Mouse (Mus musculus) lung, embryonic 16.5 days (tissue): ENCODE results near the gene Gmds. TPM values are rescaled to one million over a fixed set of nuclear protein-coding genes. Genes with fewer than 3 reads are reported as not detected.

Source experiments
- ATAC-seq: fragments of 200-750 bp; cut with Nextera tagmentation; 2 replicates; pipeline ENCODE4 v1.8.0; 2017; ENCODE audit warnings: low read depth, mild to moderate bottlenecking, moderate library complexity
- H3K27ac ChIP-seq: fragments of 300-500 bp; sonication (generic); 2 replicates; pipeline ENCODE4 v1.5.1; 2014; ENCODE audit warnings: mild to moderate bottlenecking, control low read depth, low read length
- H3K27me3 ChIP-seq: fragments of 300-500 bp; sonication (generic); 2 replicates; pipeline ENCODE4 v1.6.1; 2014; ENCODE audit warnings: low read depth, low read length, mixed read lengths; ENCODE audit not compliant: control insufficient read depth, insufficient read depth
- H3K36me3 ChIP-seq: fragments of 300-500 bp; sonication (generic); 2 replicates; pipeline ENCODE4 v1.6.1; 2014; ENCODE audit warnings: low read length; ENCODE audit not compliant: control insufficient read depth, insufficient read depth
- H3K4me1 ChIP-seq: fragments of 300-500 bp; sonication (generic); replicated peaks from 2 replicates; pipeline ENCODE4 v1.6.1; 2014; ENCODE audit warnings: low read length, mixed read lengths; ENCODE audit not compliant: control insufficient read depth, insufficient read depth
- H3K4me2 ChIP-seq: fragments of 300-500 bp; sonication (generic); 2 replicates; pipeline ENCODE4 v1.6.1; 2014; ENCODE audit warnings: low read depth, low read length, control low read depth
- H3K4me3 ChIP-seq: fragments of 300-500 bp; sonication (generic); 2 replicates; pipeline ENCODE4 v1.5.1; 2014; ENCODE audit warnings: mild to moderate bottlenecking, low read length, control low read depth
- H3K9ac ChIP-seq: fragments of 300-500 bp; sonication (generic); 2 replicates; pipeline ENCODE4 v1.6.1; 2014; ENCODE audit warnings: low read length, control low read depth
- H3K9me3 ChIP-seq: fragments of 300-500 bp; sonication (generic); 2 replicates; pipeline ENCODE4 v1.6.1; 2016; ENCODE audit warnings: low read length; ENCODE audit not compliant: control insufficient read depth
- WGBS: fragments of 180-500 bp; shearing (Covaris S2); extraction: QIAGEN DNeasy Blood & Tissue Kit; methylation state at CpG from one replicate; pipeline ENCODE4 v1.1.7; 2014; 5-methylcytosine and 5-hydroxymethylcytosine counted together
- polyA plus RNA-seq: library from polyadenylated mRNA; unstranded; fragments of >200 nt; fragmentation: Nextera tagmentation; extraction: Ambion mirVana; gene quantifications from 2 replicates; pipeline ENCODE4 v1.2.1, GENCODE M21; 2015

Gene Gmds
- polyA plus RNA-seq, 1 experiment from 2014 or later = 20.8 TPM

DNA sequence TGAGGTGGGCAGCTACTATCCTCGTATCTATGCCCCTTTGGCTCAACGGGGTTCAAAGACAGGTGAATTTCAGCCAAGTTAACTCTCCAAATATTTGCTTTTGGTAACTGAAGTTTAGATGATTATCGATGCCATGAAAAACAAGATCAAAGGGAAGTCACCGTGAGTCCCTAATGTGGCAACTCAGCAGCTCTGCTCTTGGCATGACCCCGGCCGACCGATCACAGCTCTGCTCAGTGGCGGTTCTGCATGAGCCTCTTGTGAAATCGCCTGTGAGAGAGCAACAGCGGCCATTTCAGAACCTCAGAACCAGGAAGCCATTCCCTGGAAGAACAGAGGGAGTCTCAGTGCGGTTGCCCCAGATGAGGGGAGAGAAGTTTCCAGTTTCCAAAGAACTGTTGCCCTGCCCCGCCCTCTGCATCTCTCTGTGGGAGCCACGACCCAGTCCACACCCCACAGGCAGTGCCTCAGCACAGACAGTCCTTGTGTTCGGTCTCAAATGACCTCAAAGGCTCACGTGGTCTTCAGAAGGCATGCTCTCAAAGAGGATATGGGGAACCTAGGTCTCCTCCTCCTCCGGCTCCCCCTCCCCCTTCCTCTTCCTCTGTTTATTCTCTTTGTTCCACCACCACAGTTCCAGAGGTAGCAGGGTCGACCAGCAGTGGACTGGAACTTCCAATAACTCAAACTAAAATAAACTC is 559.1 kb downstream of the Gmds start:
- Histone ChIP-seq H3K4me1 (no peaks in the 10 kb centered on the region), H3K27ac (no peak overlapping the region), H3K36me3 (no peaks in the 10 kb centered on the region), H3K9me3 (no peaks in the 10 kb centered on the region), H3K4me2 (no peak overlapping the region; the same call in 1 of the 2 replicates), H3K4me3 (no peak overlapping the region), H3K9ac (no peak overlapping the region), H3K27me3 (no peaks in the 10 kb centered on the region)
- 35% methylated on average over 17 of the region's 17 CpGs for WGBS
- ATAC-seq = peak; percentile 28; the same call in 1 of the 2 replicates

DNA sequence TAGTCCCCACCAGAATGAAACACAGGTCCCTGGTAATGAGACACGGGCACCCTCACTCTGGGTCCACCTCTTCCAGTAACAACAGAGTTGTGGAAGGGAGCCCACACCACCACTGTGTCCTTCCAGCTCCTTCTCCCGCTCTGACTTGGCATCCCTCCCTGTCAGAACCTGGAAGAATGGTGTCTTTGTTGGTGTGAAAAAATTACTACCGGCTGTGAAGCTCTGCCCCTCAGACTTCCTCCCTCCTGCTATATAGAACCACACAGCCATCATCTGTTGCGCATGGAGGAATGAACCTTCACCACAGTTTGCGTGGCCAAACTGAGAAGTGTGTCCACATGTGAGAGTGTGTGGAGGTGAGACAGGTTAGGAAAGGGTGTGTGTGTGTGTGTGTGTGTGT is 562.8 kb downstream of the Gmds start:
- no peak for ATAC-seq
- Histone ChIP-seq H3K9ac (no peak overlapping the region), H3K4me3 (no peak overlapping the region), H3K4me2 (no peak overlapping the region), H3K27ac (no peak overlapping the region), H3K4me1 (no peaks in the 10 kb centered on the region), H3K9me3 (no peaks in the 10 kb centered on the region), H3K36me3 (no peaks in the 10 kb centered on the region), H3K27me3 (no peaks in the 10 kb centered on the region)
- 61% methylated on average over 5 of the region's 5 CpGs for WGBS

DNA sequence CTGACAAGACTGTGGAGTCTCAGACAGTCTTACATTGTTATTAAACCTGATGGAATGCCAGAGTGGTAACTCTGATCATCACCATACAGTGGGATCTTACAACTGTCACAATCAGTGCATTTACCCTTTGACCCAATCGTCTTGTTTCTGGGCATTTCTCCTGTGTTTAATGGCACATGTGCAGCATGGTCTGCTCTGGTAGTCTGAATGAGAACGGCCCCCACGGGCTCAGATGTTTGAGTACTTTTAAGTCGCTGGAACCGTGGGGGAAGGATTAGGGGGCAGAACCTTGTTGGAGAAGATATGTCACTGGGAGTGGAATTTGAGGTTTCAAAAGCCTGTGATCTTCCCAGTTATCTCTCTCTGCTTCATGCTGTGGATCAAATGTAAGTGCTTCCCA is 565.7 kb downstream of the Gmds start:
- Histone ChIP-seq H3K36me3 (no peaks in the 10 kb centered on the region), H3K9me3 (no peaks in the 10 kb centered on the region), H3K4me1 (no peaks in the 10 kb centered on the region), H3K27ac (no peak overlapping the region), H3K4me3 (no peak overlapping the region), H3K27me3 (peaks cover 2% of the 10 kb centered on the region; the same call in 1 of the 2 replicates), H3K9ac (no peak overlapping the region), H3K4me2 (no peak overlapping the region)
- WGBS = 61% methylated on average over 5 of the region's 5 CpGs
- ATAC-seq = no peak
